Mouse (Mus musculus) lung, adult 2 months (tissue): ENCODE data around the gene Atp12a. TPM values are rescaled to one million over a fixed set of nuclear protein-coding genes. Genes with fewer than 3 reads are reported as not detected.

Experiments
- DNase-seq: peaks from one replicate; pipeline ENCODE4 v3.0.0; 2022
- H3K4me1 ChIP-seq: fragments of 200-500 bp; 2 replicates; pipeline ENCODE4 v1.6.1; 2011; ENCODE audit warnings: low read length; ENCODE audit not compliant: control insufficient read depth, insufficient read depth
- H3K4me3 ChIP-seq: fragments of 200-500 bp; replicated peaks from 2 replicates; pipeline ENCODE3; 2011; ENCODE audit warnings: low read depth, mild to moderate bottlenecking, control low read depth, low read length; ENCODE audit errors: extremely low read depth
- CTCF ChIP-seq: fragments of 200-500 bp; IDR thresholded peaks from 2 replicates; pipeline ENCODE4 v1.5.1; 2011; ENCODE audit warnings: mild to moderate bottlenecking, low read length, control low read depth; ENCODE audit not compliant: insufficient read depth
- POLR2A ChIP-seq: fragments of 200-500 bp; IDR thresholded peaks from 2 replicates; pipeline ENCODE4 v1.6.1; 2011; ENCODE audit warnings: low read depth, mild to moderate bottlenecking, control low read depth, low read length, borderline replicate concordance; ENCODE audit errors: extremely low read depth
- WGBS: fragments of 180-500 bp; shearing (Covaris S2); methylation state at CpG from one replicate; pipeline ENCODE4 v1.1.7; 2018; 5-methylcytosine and 5-hydroxymethylcytosine counted together
- polyA plus RNA-seq: library from polyadenylated mRNA; depleted of rRNA; stranded (reverse); fragments of >200 nt; gene quantifications from 2 replicates; pipeline ENCODE4 v1.2.3, GENCODE M21; 2012

The Atp12a gene
- polyA plus RNA-seq, 1 experiment = 0.04 TPM

DNA sequence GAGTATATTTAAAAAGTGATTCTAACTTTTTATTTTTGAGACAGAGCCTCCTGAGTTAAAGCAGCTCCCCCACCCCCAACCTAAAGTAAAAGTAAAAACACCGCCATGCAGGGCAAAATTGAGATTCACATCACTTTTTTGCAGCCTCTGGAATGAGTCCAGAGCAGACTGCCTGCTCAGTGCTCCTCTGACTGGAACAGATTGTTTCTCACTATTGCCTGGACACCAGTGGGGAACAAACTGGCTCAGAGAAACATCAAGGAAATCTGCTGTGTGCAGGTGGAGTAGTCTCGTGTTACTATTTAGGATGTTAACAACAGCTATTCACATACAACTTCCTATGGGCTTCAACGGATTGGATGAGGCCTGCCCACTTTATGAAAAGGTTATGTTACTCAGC lies 16.2 kb upstream of the Atp12a start:
- no peak overlapping the region for H3K4me3 ChIP-seq
- WGBS = 65% methylated on average over 3 of the region's 3 CpGs
- no peak for DNase-seq
- TF ChIP-seq CTCF = no peak
- TF ChIP-seq POLR2A = no peak
- no peaks in the 10 kb centered on the region for H3K4me1 ChIP-seq

DNA sequence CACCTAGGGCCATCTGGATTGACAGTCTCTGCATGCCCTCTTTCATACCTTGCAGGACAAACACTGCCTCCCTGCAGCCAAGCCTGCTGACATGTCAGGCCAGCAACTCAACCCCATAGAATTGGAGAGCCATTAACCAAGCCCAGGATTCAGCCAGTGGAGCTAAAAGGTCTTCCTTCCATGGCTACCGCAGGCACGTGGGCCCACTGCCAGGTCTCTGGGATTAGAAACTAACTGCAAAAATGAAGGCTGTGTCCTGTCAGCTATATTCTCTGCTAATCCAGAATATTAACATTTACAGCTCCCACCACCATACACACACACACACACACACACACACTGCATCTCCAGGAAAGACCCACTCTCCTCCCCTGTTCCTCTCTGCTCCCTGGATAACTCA lies 15.3 kb upstream of the Atp12a start:
- no peak overlapping the region for H3K4me3 ChIP-seq
- no peak for TF ChIP-seq POLR2A
- TF ChIP-seq CTCF = no peak
- 73% methylated on average over 2 of the region's 2 CpGs for WGBS
- DNase-seq = no peak
- H3K4me1 ChIP-seq = no peaks in the 10 kb centered on the region

GRCm38 (mm10) chr14:56351959-56352660 lies 12.8 kb upstream of the Atp12a start:
- TF ChIP-seq CTCF = peak; percentile 55
- no peak for TF ChIP-seq POLR2A
- Histone ChIP-seq H3K4me3 (no peak overlapping the region), H3K4me1 (no peaks in the 10 kb centered on the region)
- 24% methylated on average over 17 of the region's 17 CpGs for WGBS
- DNase-seq = peak; percentile 16

GRCm38 (mm10) chr14:56354803-56355202 lies 10.1 kb upstream of the Atp12a start:
- 52% methylated on average over 3 of the region's 3 CpGs for WGBS
- TF ChIP-seq CTCF (no peak), POLR2A (no peak)
- no peak for DNase-seq
- Histone ChIP-seq H3K4me3 (no peak overlapping the region), H3K4me1 (no peaks in the 10 kb centered on the region)

GRCm38 (mm10) chr14:56355396-56355795 lies 9.5 kb upstream of the Atp12a start:
- Histone ChIP-seq H3K4me1 (no peaks in the 10 kb centered on the region), H3K4me3 (no peak overlapping the region)
- TF ChIP-seq POLR2A (no peak), CTCF (no peak)
- 52% methylated on average over 8 of the region's 8 CpGs for WGBS
- no peak for DNase-seq

- 80% methylated on average over 6 of the region's 6 CpGs for WGBS
- no peak for TF ChIP-seq POLR2A
- no peak for TF ChIP-seq CTCF
- Histone ChIP-seq H3K4me1 (no peaks in the 10 kb centered on the region), H3K4me3 (no peak overlapping the region)
- no peak for DNase-seq
Observed at GRCm38 (mm10) chr14:56356196-56356595, 8.7 kb upstream of the Atp12a start.

- no peak for DNase-seq
- H3K4me1 ChIP-seq = no peaks in the 10 kb centered on the region
- H3K4me3 ChIP-seq = no peak overlapping the region
- WGBS = 78% methylated on average over 7 of the region's 7 CpGs
- TF ChIP-seq POLR2A = no peak
- TF ChIP-seq CTCF = no peak
Observed at GRCm38 (mm10) chr14:56358422-56358821, 6.4 kb upstream of the Atp12a start.

DNA sequence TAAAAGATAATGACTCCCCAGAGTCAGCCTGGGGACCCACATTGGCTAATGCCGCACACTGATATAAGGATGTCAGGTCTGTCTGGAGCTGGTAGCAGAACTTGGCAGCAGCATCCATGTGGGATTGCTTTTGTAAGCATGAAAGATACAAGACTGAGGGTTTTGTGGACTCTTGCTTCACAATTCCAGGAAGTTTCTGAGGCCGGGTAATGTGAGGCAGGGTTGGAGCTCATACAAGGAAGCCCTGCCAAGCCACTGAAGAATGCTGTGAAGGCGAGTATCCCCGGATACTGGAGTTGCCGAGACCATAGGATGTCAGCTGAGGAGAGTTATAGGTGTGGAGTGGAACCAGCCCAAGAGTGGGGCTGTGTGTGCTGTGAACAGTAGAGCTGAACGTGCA lies 5.7 kb upstream of the Atp12a start:
- WGBS = 34% methylated on average over 6 of the region's 6 CpGs
- DNase-seq = no peak
- TF ChIP-seq POLR2A = no peak
- TF ChIP-seq CTCF = no peak
- Histone ChIP-seq H3K4me1 (no peaks in the 10 kb centered on the region), H3K4me3 (no peak overlapping the region)

DNA sequence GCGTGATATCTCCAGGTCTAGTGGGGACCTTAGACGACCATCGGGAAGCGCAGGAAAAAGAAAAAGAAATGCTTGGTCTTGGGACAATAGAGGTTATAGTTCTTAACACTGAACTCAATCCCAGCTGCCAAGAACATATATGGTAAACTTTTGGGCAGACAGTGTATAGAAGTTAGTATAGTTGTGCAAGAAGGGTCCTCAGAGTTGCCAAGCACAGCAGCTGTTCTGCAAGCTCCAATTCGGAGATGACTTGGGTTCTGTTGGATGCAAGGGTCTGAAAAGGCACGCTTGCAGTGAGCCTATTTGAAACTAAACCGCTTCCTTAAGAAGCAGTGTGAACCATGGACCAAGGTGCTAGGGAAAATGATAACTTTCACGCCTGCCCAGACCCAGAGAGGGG lies 424 bp downstream of the Atp12a start:
- no peak for DNase-seq
- no peaks in the 10 kb centered on the region; the same call in 1 of the 2 replicates for H3K4me1 ChIP-seq
- no peak for TF ChIP-seq CTCF
- no peak for TF ChIP-seq POLR2A
- 21% methylated on average over 8 of the region's 8 CpGs for WGBS
- H3K4me3 ChIP-seq = no peak overlapping the region

DNA sequence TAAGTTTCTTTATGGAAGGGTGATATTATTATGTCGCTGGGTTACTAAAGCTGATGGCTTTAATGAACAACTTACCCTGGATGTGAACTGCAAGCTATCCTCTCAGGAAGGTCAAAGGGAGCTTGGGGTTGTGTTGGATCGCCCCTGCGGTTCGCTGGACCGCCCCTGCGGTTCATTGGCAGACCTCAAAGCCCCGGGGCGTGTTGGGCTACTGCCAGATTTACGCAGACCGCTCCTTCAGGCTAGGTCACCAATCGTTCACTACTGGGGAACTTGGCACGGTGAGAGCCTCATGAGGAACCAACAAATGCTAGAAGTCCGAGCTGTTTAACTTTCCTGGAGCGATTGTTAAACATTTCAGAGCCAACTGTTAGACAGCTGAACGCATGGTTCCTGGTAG lies 1.8 kb downstream of the Atp12a start:
- Histone ChIP-seq H3K4me3 (no peak overlapping the region), H3K4me1 (no peaks in the 10 kb centered on the region; the same call in 1 of the 2 replicates)
- WGBS = 9% methylated on average over 15 of the region's 15 CpGs
- DNase-seq = no peak
- TF ChIP-seq CTCF = no peak
- no peak for TF ChIP-seq POLR2A

- H3K4me1 ChIP-seq = no peaks in the 10 kb centered on the region; the same call in 1 of the 2 replicates
- DNase-seq = no peak
- 0 out of 2 replicates have a peak, but pooled peaks have one; percentile 18 for TF ChIP-seq CTCF
- no peak for TF ChIP-seq POLR2A
- WGBS = 53% methylated on average over 3 of the region's 3 CpGs
- H3K4me3 ChIP-seq = no peak overlapping the region
Observed at GRCm38 (mm10) chr14:56368834-56369233, 4.0 kb downstream of the Atp12a start.
